Comparison of ENCODE assay signal across 17 mouse cellular contexts in genomic region chr2:166875561-166875960, GRCm38 (mm10). TPM values are rescaled to one million over a fixed set of nuclear protein-coding genes. Genes with fewer than 3 reads are reported as not detected.
DNase-seq lines count a peak whose midpoint lies in the region; ATAC-seq lines count a peak whose summit lies in the region.
"Had no signal": no experiment of that assay in that cellular context is flagged by ENCODE, and none has a peak within 500 bp of the region (broad histone marks: within the 10 kb centered on the region; RNA-seq: fewer than 3 reads in every experiment).

No protein-coding gene starts in this region.

- no peak overlapping the region for H3K9ac ChIP-seq in embryonic facial prominence, embryonic 12.5 days
- H3K9ac ChIP-seq: intestine, embryonic 15.5 days; limb, embryonic 13.5 days; midbrain, embryonic 12.5 days; stomach, embryonic 15.5 days had no signal

- H3K4me2 ChIP-seq in embryonic facial prominence, embryonic 12.5 days (replicated peaks): no peak overlapping the region
- H3K4me2 ChIP-seq: intestine, embryonic 15.5 days; limb, embryonic 13.5 days; midbrain, embryonic 12.5 days; stomach, embryonic 15.5 days had no signal

- H3K27me3 ChIP-seq in embryonic facial prominence, embryonic 12.5 days: no peaks in the 10 kb centered on the region
- H3K27me3 ChIP-seq in embryonic facial prominence, embryonic 10.5 days (replicated peaks; ENCODE audit: low read depth, poor library complexity, severe bottlenecking): no peaks in the 10 kb centered on the region
- H3K27me3 ChIP-seq: intestine, embryonic 15.5 days; limb, embryonic 13.5 days; midbrain, embryonic 12.5 days; stomach, embryonic 15.5 days had no signal

- H3K36me3 ChIP-seq in embryonic facial prominence, embryonic 12.5 days: peaks cover 40% of the 10 kb centered on the region
- peaks cover 75% of the 10 kb centered on the region for H3K36me3 ChIP-seq in embryonic facial prominence, embryonic 10.5 days (replicated peaks)

- H3K27ac ChIP-seq in embryonic facial prominence, embryonic 12.5 days: 0 out of 2 replicates have a peak overlapping the region, but pooled peaks have one; percentile 75
- no peak overlapping the region for H3K27ac ChIP-seq in embryonic facial prominence, embryonic 10.5 days (replicated peaks)
- H3K27ac ChIP-seq: intestine, embryonic 15.5 days; kidney, postnatal 0 days; limb, embryonic 13.5 days; midbrain, embryonic 12.5 days; stomach, embryonic 15.5 days had no signal

- no peak overlapping the region for H3K4me3 ChIP-seq in embryonic facial prominence, embryonic 12.5 days
- no peak overlapping the region for H3K4me3 ChIP-seq in embryonic facial prominence, embryonic 10.5 days
- H3K4me3 ChIP-seq: intestine, embryonic 15.5 days; limb, embryonic 13.5 days; midbrain, embryonic 12.5 days; stomach, embryonic 15.5 days had no signal

- H3K9me3 ChIP-seq in embryonic facial prominence, embryonic 12.5 days: no peaks in the 10 kb centered on the region
- H3K9me3 ChIP-seq in embryonic facial prominence, embryonic 10.5 days: no peaks in the 10 kb centered on the region
- H3K9me3 ChIP-seq: G1E; intestine, embryonic 15.5 days; limb, embryonic 13.5 days; midbrain, embryonic 12.5 days; stomach, embryonic 15.5 days had no signal

- H3K4me1 ChIP-seq in embryonic facial prominence, embryonic 12.5 days: no peaks in the 10 kb centered on the region
- no peaks in the 10 kb centered on the region for H3K4me1 ChIP-seq in embryonic facial prominence, embryonic 10.5 days
- H3K4me1 ChIP-seq: intestine, embryonic 15.5 days; limb, embryonic 13.5 days; midbrain, embryonic 12.5 days; stomach, embryonic 15.5 days had no signal

- ATAC-seq in embryonic facial prominence, embryonic 12.5 days (ENCODE audit: insufficient number of reproducible peaks, insufficient read depth, low FRiP score, low TSS enrichment): no peak
- peak; percentile 70 for ATAC-seq in megakaryocyte progenitor cell, adult 5-6 weeks (replicated peaks; ENCODE audit: poor library complexity)
- ATAC-seq: intestine, embryonic 15.5 days had no signal

- no peak for DNase-seq in embryonic facial prominence, embryonic 10.5 days (ENCODE audit: low spot score)
- peak; percentile 92 for DNase-seq in A20 (ENCODE audit: low read depth, low spot score)
- DNase-seq in brain, adult 2 months (ENCODE audit: low read depth, low spot score): peak; percentile 68
- no peak for DNase-seq in left cerebral cortex, adult 11 months (ENCODE audit: low spot score)
- DNase-seq in urinary bladder, postnatal 10 days (ENCODE audit: low spot score): no peak
- DNase-seq in kidney, postnatal 4 days: no peak
- DNase-seq: adrenal gland, adult 8-10 months; lung, postnatal 4 days; right cerebral cortex, postnatal 14 days had no signal

- WGBS in embryonic facial prominence, embryonic 12.5 days: 89% methylated on average over 6 of the region's 6 CpGs
- 92% methylated on average over 6 of the region's 6 CpGs for WGBS in embryonic facial prominence, embryonic 10.5 days

RNA-seq across cellular contexts. Expression of gene Cse1l, which starts 30.3 kb away (rescaled TPM):
- 152 and 164 TPM in 2 replicates for polyA plus RNA-seq in embryonic facial prominence, embryonic 12.5 days (2016; fragmentation: Nextera tagmentation; extraction: Ambion mirVana)
- 213 and 222 TPM in 2 replicates for polyA plus RNA-seq in embryonic facial prominence, embryonic 10.5 days (2016; fragmentation: Nextera tagmentation; extraction: Ambion mirVana)
- total RNA-seq in megakaryocyte progenitor cell, adult 5-6 weeks (2015): 158 and 185 TPM in 2 replicates
- total RNA-seq in megakaryocyte progenitor cell, adult 5-6 weeks (2017): 116 and 151 TPM in 2 replicates

Comparison
In these comparisons a context has a peak if more than half of its experiments do, and no peak if none do; other contexts are left out.
1. DNase-seq: peak in A20 (single experiment) and brain, adult 2 months (single experiment); none in embryonic facial prominence, embryonic 10.5 days (single experiment), left cerebral cortex, adult 11 months (single experiment), urinary bladder, postnatal 10 days (single experiment) and kidney, postnatal 4 days (0 of 2).